Mouse (Mus musculus): ENCODE results near the gene Ankrd44.

GRCm38 (mm10) chr1:54898656-54899084 is 27.5 kb downstream of the Ankrd44 start:
- no peak for TF ChIP-seq POLR2A (IDR thresholded peaks at IDR 0.05; ENCODE audit: low read depth, low read length)
- TF ChIP-seq CTCF (conservative IDR thresholded peaks at IDR 0.05; ENCODE audit: insufficient read depth, insufficient read length, low read depth, low read length): no peak
